Mouse (Mus musculus) T-helper 17 cell (primary cell): ENCODE measurements around the gene Zfp947.
"Not testable (repeated sequence)": the region's sequence is repeated elsewhere in the genome, so short reads cannot be mapped to it uniquely, and the experiment has no call there.

Experiments
- in situ Hi-C, 2 experiments: fragments of 300-600 bp; cut with MboI, MseI; formaldehyde crosslinking; loops; 1 replicate in 1 of 2; 2 replicates in 1 of 2; pipeline ENCODE4 v1.15.1; 2025; ENCODE audit warnings: high pct_unique_total_duplicates in 2 of 2

The Zfp947 gene

GRCm38 (mm10) chr17:22165722-22166294, at the start of gene Zfp947:
Zfp947 (minus strand) TSS chr17:22166190.
- in situ Hi-C loops = not testable (repeated sequence)

- in situ Hi-C loops = not testable (repeated sequence)
Measured at GRCm38 (mm10) chr17:22165304-22165703, 686 bp downstream of the Zfp947 start.

- in situ Hi-C loops = not testable (repeated sequence)
Measured at GRCm38 (mm10) chr17:22153951-22154350, 12.0 kb downstream of the Zfp947 start.

- in situ Hi-C loops = no loop called here
Measured at GRCm38 (mm10) chr17:22118770-22119169, 47.2 kb downstream of the Zfp947 start.
